Mouse (Mus musculus) liver, embryonic 13.5 days (tissue): ENCODE measurements around the gene Sox14. TPM values are rescaled to one million over a fixed set of nuclear protein-coding genes. Genes with fewer than 3 reads are reported as not detected.

Experiments used
- ATAC-seq: fragments of 200-750 bp; cut with Nextera tagmentation; 2 replicates; pipeline ENCODE4 v1.8.0; 2017; ENCODE audit warnings: low read depth, mild to moderate bottlenecking, moderate number of reproducible peaks, moderate library complexity
- DNase-seq: peaks from one replicate; pipeline ENCODE4 v3.0.0; 2022
- H3K27ac ChIP-seq: fragments of 300-500 bp; sonication (generic); 2 replicates; pipeline ENCODE4 v1.5.1; 2015; ENCODE audit warnings: moderate library complexity, mild to moderate bottlenecking, inconsistent platforms
- H3K27me3 ChIP-seq: fragments of 300-500 bp; sonication (generic); 2 replicates; pipeline ENCODE4 v1.6.1; 2015; ENCODE audit warnings: mild to moderate bottlenecking, inconsistent platforms
- H3K36me3 ChIP-seq: fragments of 300-500 bp; sonication (generic); 2 replicates; pipeline ENCODE4 v1.6.1; 2015; ENCODE audit warnings: mild to moderate bottlenecking, inconsistent platforms
- H3K4me1 ChIP-seq: fragments of 300-500 bp; sonication (generic); replicated peaks from 2 replicates; pipeline ENCODE4 v1.6.1; 2015; ENCODE audit warnings: inconsistent platforms
- H3K4me2 ChIP-seq: fragments of 300-500 bp; sonication (generic); 2 replicates; pipeline ENCODE4 v1.6.1; 2015; ENCODE audit warnings: inconsistent platforms, mild to moderate bottlenecking, moderate library complexity
- H3K4me3 ChIP-seq: fragments of 300-500 bp; sonication (generic); replicated peaks from 2 replicates; pipeline ENCODE4 v1.5.1; 2015; ENCODE audit warnings: mild to moderate bottlenecking, inconsistent platforms
- H3K9ac ChIP-seq: fragments of 300-500 bp; sonication (generic); 2 replicates; pipeline ENCODE4 v1.6.1; 2015; ENCODE audit warnings: mild to moderate bottlenecking, inconsistent platforms
- H3K9me3 ChIP-seq: fragments of 300-500 bp; sonication (generic); replicated peaks from 2 replicates; pipeline ENCODE4 v1.6.1; 2016; ENCODE audit warnings: inconsistent platforms
- WGBS: fragments of 180-500 bp; shearing (Covaris S2); methylation state at CpG from one replicate; pipeline ENCODE4 v1.1.7; 2015; ENCODE audit not compliant: insufficient replicate concordance; 5-methylcytosine and 5-hydroxymethylcytosine counted together
- polyA plus RNA-seq: library from polyadenylated mRNA; unstranded; fragments of >200 nt; fragmentation: Nextera tagmentation; extraction: Ambion mirVana; gene quantifications from 2 replicates; pipeline ENCODE4 v1.2.1, GENCODE M21; 2015

Gene Sox14
- not detected in 2 replicates for polyA plus RNA-seq

DNA sequence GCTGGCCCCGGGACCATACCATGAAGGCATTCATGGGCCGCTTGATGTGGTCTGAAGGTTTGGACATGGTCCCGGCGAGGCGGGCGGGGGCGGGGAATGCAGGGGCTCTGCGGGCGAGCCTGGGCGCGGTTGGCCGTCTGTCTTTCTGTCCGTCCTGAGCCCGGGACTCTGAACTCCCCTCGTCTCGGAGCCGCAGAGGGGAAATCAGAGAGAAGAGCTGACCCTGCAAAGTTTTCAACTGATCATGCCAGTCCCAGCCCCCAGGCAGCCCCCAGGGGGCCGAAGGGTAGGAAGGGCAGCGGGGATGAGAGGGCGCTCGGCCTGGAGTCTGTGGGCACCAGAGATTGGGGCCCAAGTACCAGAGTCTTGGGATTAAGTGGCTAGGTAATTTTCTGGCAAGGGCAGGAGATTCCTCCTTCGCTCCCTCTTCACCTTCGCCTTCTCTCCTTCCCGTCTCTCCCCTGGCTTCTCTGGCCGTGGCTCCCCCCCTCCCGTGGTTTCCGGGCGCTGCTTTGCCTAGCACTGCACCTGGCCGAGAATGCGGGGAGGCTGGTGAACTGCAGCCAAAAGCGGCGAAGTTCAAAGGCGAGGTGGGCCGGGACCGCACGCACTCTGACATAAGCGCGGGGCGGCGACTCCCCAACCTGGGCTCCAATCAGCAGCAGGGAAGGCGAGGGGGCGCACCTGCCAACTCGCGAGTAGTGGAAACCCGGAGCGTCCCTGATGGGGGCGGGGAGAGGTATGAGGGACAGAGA is at the start of gene Sox14:
Gene Sox14 (minus strand): TSS at position 553 of the 755 bp plus-strand sequence.
- no peak within 1 kb of the TSS for H3K4me3 ChIP-seq
- no peak for DNase-seq
- no peaks in the 10 kb centered on the region for H3K4me1 ChIP-seq
- 3% methylated on average over 44 of the region's 47 CpGs for WGBS
- H3K36me3 ChIP-seq = no peaks in the 10 kb centered on the region
- no peak within 1 kb of the TSS for H3K9ac ChIP-seq
- H3K27me3 ChIP-seq = peaks cover 98% of the 10 kb centered on the region
- H3K4me2 ChIP-seq = peak within 1 kb of the TSS; percentile 21
- H3K9me3 ChIP-seq = no peaks in the 10 kb centered on the region
- ATAC-seq = no peak
- no peak within 1 kb of the TSS for H3K27ac ChIP-seq

- 3% methylated on average over 14 of the region's 14 CpGs for WGBS
- Histone ChIP-seq H3K9ac (no peak overlapping the region), H3K4me1 (no peaks in the 10 kb centered on the region), H3K4me3 (no peak overlapping the region), H3K27ac (no peak overlapping the region), H3K9me3 (no peaks in the 10 kb centered on the region), H3K27me3 (peaks cover 66% of the 10 kb centered on the region), H3K36me3 (no peaks in the 10 kb centered on the region), H3K4me2 (no peak overlapping the region)
- no peak for DNase-seq
- no peak for ATAC-seq
Measured at GRCm38 (mm10) chr9:99879311-99879710, 3.3 kb upstream of the Sox14 start.

GRCm38 (mm10) chr9:99878588-99878987 is 2.6 kb upstream of the Sox14 start:
- Histone ChIP-seq H3K36me3 (no peaks in the 10 kb centered on the region), H3K9ac (no peak overlapping the region), H3K9me3 (no peaks in the 10 kb centered on the region), H3K27me3 (peaks cover 73% of the 10 kb centered on the region), H3K4me3 (no peak overlapping the region), H3K4me1 (no peaks in the 10 kb centered on the region), H3K4me2 (no peak overlapping the region), H3K27ac (no peak overlapping the region)
- ATAC-seq (no peak), DNase-seq (no peak)
- 7% methylated on average over 5 of the region's 5 CpGs for WGBS

DNA sequence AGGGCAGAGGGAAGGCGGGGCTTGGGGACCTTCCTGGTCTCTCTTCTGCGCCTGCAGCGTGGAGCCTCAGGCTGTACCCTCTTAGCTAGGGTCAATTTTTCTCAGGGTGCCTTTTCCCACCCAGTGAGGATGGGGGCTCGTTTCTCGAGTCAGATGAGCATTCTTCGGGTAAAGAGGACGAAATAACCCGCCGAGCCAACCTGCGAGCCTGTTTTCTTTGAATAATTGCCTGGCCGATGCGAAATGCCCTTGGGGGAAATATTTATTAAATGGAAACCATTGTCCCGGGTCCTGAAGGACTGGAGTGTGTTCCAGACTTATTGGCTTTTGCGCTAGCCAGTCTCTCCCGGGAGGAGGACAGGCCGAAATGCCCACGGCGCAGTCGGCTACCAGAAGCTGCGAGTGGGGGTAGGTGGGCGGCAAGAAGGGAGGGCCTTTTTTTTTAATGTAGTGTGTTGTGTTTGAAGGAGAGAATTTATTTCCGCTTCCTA is 1.1 kb upstream of the Sox14 start:
- DNase-seq = no peak
- no peak overlapping the region for H3K9ac ChIP-seq
- no peak for ATAC-seq
- no peaks in the 10 kb centered on the region for H3K9me3 ChIP-seq
- H3K4me3 ChIP-seq = no peak overlapping the region
- 8% methylated on average over 22 of the region's 22 CpGs for WGBS
- H3K27ac ChIP-seq = no peak overlapping the region
- no peak overlapping the region for H3K4me2 ChIP-seq
- H3K27me3 ChIP-seq = peaks cover 88% of the 10 kb centered on the region
- no peaks in the 10 kb centered on the region for H3K4me1 ChIP-seq
- no peaks in the 10 kb centered on the region for H3K36me3 ChIP-seq

DNA sequence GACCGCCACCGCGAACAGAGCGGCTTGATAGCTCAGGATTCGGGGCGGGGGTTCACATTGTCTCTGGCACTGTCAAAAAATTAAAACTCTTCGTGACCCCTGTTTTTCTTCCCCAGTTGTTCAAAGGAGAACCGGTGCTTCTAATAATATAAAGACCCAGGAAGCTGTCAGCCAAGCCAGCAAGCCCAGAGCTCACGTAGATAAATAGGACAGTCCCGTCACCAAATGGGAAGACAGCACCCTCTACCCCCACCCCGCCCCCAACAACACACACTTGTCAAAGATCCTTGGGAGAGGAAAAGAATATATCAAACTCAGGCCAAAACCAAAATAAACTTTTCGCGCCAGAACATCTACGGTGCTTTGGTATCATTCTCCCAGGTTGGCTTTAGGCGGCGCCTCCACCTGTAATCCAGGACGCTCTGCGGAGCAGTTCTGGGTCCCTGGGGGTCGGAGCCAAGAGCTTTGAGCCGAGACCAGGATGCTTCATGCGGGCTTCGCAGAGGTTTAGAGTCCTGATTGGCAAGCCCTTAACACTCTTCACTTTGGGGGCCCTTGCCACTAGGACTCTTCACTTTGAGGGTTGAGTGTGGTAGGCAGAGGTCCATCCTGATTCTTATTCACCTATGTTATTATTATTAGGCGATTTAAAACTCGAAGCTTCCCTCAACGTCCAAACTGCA is 544 bp upstream of the Sox14 start:
- H3K9ac ChIP-seq = no peak overlapping the region
- 3% methylated on average over 25 of the region's 25 CpGs for WGBS
- no peak for ATAC-seq

GRCm38 (mm10) chr9:99874735-99875617 is 994 bp downstream of the Sox14 start:
- H3K9ac ChIP-seq = no peak overlapping the region

More for the DNA sequence above, 544 bp upstream of the Sox14 start:
- Histone ChIP-seq H3K4me1 (no peaks in the 10 kb centered on the region), H3K9me3 (no peaks in the 10 kb centered on the region), H3K27ac (no peak overlapping the region), H3K27me3 (peaks cover 94% of the 10 kb centered on the region), H3K4me3 (no peak overlapping the region), H3K36me3 (no peaks in the 10 kb centered on the region), H3K4me2 (peak overlapping the region; percentile 21; the same call in 1 of the 2 replicates)
- no peak for DNase-seq

GRCm38 (mm10) chr9:99873721-99874120 is 2.2 kb downstream of the Sox14 start:
- Histone ChIP-seq H3K4me2 (no peak overlapping the region), H3K9ac (no peak overlapping the region), H3K4me3 (no peak overlapping the region), H3K27ac (no peak overlapping the region), H3K9me3 (no peaks in the 10 kb centered on the region), H3K36me3 (no peaks in the 10 kb centered on the region), H3K27me3 (peaks cover 100% of the 10 kb centered on the region), H3K4me1 (no peaks in the 10 kb centered on the region)
- DNase-seq = no peak
- 10% methylated on average over 2 of the region's 2 CpGs for WGBS
- no peak for ATAC-seq

More at GRCm38 (mm10) chr9:99874735-99875617, 994 bp downstream of the Sox14 start:
- DNase-seq (no peak), ATAC-seq (no peak)
- H3K4me3 ChIP-seq = no peak overlapping the region
- H3K9me3 ChIP-seq = no peaks in the 10 kb centered on the region
- H3K4me1 ChIP-seq = no peaks in the 10 kb centered on the region
- H3K27ac ChIP-seq = no peak overlapping the region
- WGBS = 4% methylated on average over 51 of the region's 52 CpGs
- H3K36me3 ChIP-seq = no peaks in the 10 kb centered on the region
- peaks cover 98% of the 10 kb centered on the region for H3K27me3 ChIP-seq
- no peak overlapping the region for H3K4me2 ChIP-seq

- Histone ChIP-seq H3K4me2 (no peak overlapping the region), H3K27me3 (peaks cover 100% of the 10 kb centered on the region), H3K27ac (no peak overlapping the region), H3K9ac (no peak overlapping the region), H3K4me1 (no peaks in the 10 kb centered on the region), H3K4me3 (no peak overlapping the region), H3K36me3 (no peaks in the 10 kb centered on the region), H3K9me3 (no peaks in the 10 kb centered on the region)
- DNase-seq = no peak
- 1% methylated on average over 15 of the region's 15 CpGs for WGBS
- no peak for ATAC-seq
Measured at GRCm38 (mm10) chr9:99873116-99873620, 2.8 kb downstream of the Sox14 start.

- no peaks in the 10 kb centered on the region for H3K9me3 ChIP-seq
- no peaks in the 10 kb centered on the region for H3K4me1 ChIP-seq
- no peak for ATAC-seq
- H3K27ac ChIP-seq = no peak overlapping the region
- peaks cover 100% of the 10 kb centered on the region for H3K27me3 ChIP-seq
- H3K9ac ChIP-seq = no peak overlapping the region
- no peak overlapping the region for H3K4me2 ChIP-seq
- WGBS = 3% methylated on average over 31 of the region's 31 CpGs
- DNase-seq = no peak
- H3K4me3 ChIP-seq = no peak overlapping the region
- H3K36me3 ChIP-seq = no peaks in the 10 kb centered on the region
Measured at GRCm38 (mm10) chr9:99872204-99873115, 3.5 kb downstream of the Sox14 start.

DNA sequence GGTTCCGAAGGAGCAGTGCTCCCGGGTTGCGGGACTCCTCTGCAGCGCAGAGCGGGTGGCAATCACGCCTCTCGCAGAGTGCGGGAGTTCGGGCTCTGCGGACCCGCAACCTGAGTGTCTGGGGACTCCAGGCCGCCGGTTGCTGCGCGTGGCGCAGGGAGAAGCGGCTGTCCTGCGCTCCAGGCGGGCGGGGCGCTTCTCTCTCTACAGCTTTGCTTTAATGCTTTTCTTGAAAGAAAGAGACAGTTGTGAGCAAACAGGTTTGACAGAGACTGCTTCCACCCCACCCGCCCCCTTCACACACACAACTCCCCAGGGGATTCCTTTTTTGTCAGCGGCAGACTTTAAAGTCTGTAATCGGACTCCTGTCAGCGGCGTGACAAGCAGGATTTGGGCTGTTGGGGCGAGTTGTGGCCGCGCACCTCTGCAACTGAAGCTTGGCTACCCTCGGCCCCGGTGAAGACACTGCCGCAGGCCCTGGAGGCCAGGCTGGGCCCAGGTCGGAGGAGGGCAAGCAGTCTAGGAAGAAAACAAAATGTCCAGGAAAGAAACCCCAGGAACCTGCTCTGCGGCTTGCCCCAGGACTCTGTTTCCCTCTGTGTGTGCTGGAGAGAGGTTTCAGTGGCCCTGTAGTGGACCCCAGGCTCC is 4.3 kb downstream of the Sox14 start:
- ATAC-seq (no peak), DNase-seq (no peak)
- peaks cover 100% of the 10 kb centered on the region for H3K27me3 ChIP-seq
- no peak overlapping the region for H3K9ac ChIP-seq
- no peaks in the 10 kb centered on the region for H3K9me3 ChIP-seq
- no peak overlapping the region for H3K4me2 ChIP-seq
- no peaks in the 10 kb centered on the region for H3K36me3 ChIP-seq
- no peak overlapping the region for H3K4me3 ChIP-seq
- no peaks in the 10 kb centered on the region for H3K4me1 ChIP-seq
- H3K27ac ChIP-seq = no peak overlapping the region
- 2% methylated on average over 34 of the region's 34 CpGs for WGBS
